Comparison of ENCODE assay signal across 13 mouse cellular contexts in the genomic region with DNA sequence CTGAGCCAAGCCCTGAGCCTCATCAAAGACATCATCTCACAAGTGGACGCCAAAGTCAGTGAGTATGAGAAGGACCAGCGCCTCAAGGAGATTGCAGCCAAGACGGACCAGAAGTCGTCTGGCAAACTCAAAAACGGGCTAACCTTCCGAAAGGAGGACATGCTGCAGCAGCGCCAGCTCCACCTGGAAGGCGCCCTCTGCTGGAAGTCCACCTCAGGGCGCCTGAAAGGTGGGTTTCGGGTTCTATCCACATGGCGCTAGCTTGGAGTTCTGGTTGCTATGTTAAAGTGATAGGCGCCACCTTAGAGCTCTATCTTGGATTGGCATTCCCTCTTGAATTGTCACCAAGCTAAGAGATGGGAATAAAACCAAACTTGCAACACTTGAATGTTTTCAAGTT. TPM values are rescaled to one million over a fixed set of nuclear protein-coding genes. Genes with fewer than 3 reads are reported as not detected.
A peak's percentile ranks its signal among the peaks of the same experiment; 100 is the strongest.
DNase-seq lines count a peak whose midpoint lies in the region; ATAC-seq and TF ChIP-seq lines count a peak whose summit lies in the region.
"Had no signal": no experiment of that assay in that cellular context is flagged by ENCODE, and none has a peak within 500 bp of the region (broad histone marks: within the 10 kb centered on the region; RNA-seq: fewer than 3 reads in every experiment).

No protein-coding gene starts in this region.

- TF ChIP-seq POLR2A in cerebellum, adult 2 months (IDR thresholded peaks at IDR 0.05; ENCODE audit: borderline replicate concordance, insufficient read depth, low read length) = no peak

- H3K4me3 ChIP-seq in cerebellum, adult 2 months (replicated peaks; ENCODE audit: insufficient read depth, low read depth, low read length) = no peak overlapping the region
- H3K4me3 ChIP-seq in liver, embryonic 11.5 days (ENCODE audit: low read depth, low read length) = no peak overlapping the region
- no peak overlapping the region for H3K4me3 ChIP-seq in E14TG2a.4 (replicated peaks; ENCODE audit: low read length)
- H3K4me3 ChIP-seq in forebrain, embryonic 10.5 days = no peak overlapping the region
- H3K4me3 ChIP-seq: heart, embryonic 10.5 days; kidney, embryonic 15.5 days; lung, embryonic 15.5 days; neural tube, embryonic 13.5 days had no signal

- H3K4me2 ChIP-seq in liver, embryonic 11.5 days = no peak overlapping the region
- H3K4me2 ChIP-seq: kidney, embryonic 15.5 days; lung, embryonic 15.5 days; neural tube, embryonic 13.5 days had no signal

- no peak for ATAC-seq in liver, embryonic 11.5 days (replicated peaks; ENCODE audit: low FRiP score)

- no peaks in the 10 kb centered on the region for H3K27me3 ChIP-seq in cerebellum, adult 2 months (ENCODE audit: control insufficient read depth, insufficient read depth, low read length)
- H3K27me3 ChIP-seq in liver, embryonic 11.5 days (replicated peaks; ENCODE audit: control insufficient read depth, insufficient read depth, low read length) = no peaks in the 10 kb centered on the region
- H3K27me3 ChIP-seq in E14TG2a.4 (ENCODE audit: insufficient read depth, low read length) = no peaks in the 10 kb centered on the region
- no peaks in the 10 kb centered on the region for H3K27me3 ChIP-seq in forebrain, embryonic 10.5 days (ENCODE audit: poor library complexity, severe bottlenecking)
- H3K27me3 ChIP-seq: kidney, embryonic 15.5 days; lung, embryonic 15.5 days; neural tube, embryonic 13.5 days had no signal

- H3K27ac ChIP-seq in cerebellum, adult 2 months (ENCODE audit: insufficient read depth, low read length) = no peak overlapping the region
- no peak overlapping the region for H3K27ac ChIP-seq in liver, embryonic 11.5 days (ENCODE audit: low read depth, low read length)
- H3K27ac ChIP-seq in forebrain, embryonic 10.5 days = no peak overlapping the region
- H3K27ac ChIP-seq: heart, embryonic 10.5 days; kidney, embryonic 15.5 days; lung, embryonic 15.5 days; neural tube, embryonic 13.5 days had no signal

- DNase-seq in cerebellum, adult 2 months = no peak
- DNase-seq in cerebellum, adult 9-11 months = no peak
- peak; percentile 28 for DNase-seq in liver
- no peak for DNase-seq in liver, embryonic 11.5 days (ENCODE audit: low spot score)
- DNase-seq in induced T-regulatory cell, adult 2 months (ENCODE audit: low read depth) = peak; percentile 36
- no peak for DNase-seq in urinary bladder, postnatal 4 days (ENCODE audit: low spot score in 2 of 2)
- DNase-seq in forebrain, embryonic 10.5 days (ENCODE audit: extremely low spot score, low spot score) = no peak

- H3K9ac ChIP-seq in liver, embryonic 11.5 days (ENCODE audit: low read depth, low read length) = no peak overlapping the region
- H3K9ac ChIP-seq: kidney, embryonic 15.5 days; lung, embryonic 15.5 days; neural tube, embryonic 13.5 days had no signal

- peak; percentile 17; the same call in 1 of the 2 replicates for TF ChIP-seq CTCF in cerebellum, adult 2 months (IDR thresholded peaks at IDR 0.05; ENCODE audit: borderline replicate concordance, insufficient read depth, low read depth, low read length)
- peak; percentile 55 for TF ChIP-seq CTCF in E14TG2a.4 (conservative IDR thresholded peaks at IDR 0.05; ENCODE audit: low read length)

- H3K4me1 ChIP-seq in cerebellum, adult 2 months (ENCODE audit: control insufficient read depth, insufficient read depth, low read length) = no peaks in the 10 kb centered on the region
- no peaks in the 10 kb centered on the region for H3K4me1 ChIP-seq in liver, embryonic 11.5 days (replicated peaks; ENCODE audit: control insufficient read depth, insufficient read depth, low read length)
- peaks cover 21% of the 10 kb centered on the region for H3K4me1 ChIP-seq in E14TG2a.4 (replicated peaks; ENCODE audit: low read depth, low read length)
- no peaks in the 10 kb centered on the region for H3K4me1 ChIP-seq in forebrain, embryonic 10.5 days
- H3K4me1 ChIP-seq: heart, embryonic 10.5 days; kidney, embryonic 15.5 days; lung, embryonic 15.5 days; neural tube, embryonic 13.5 days had no signal

- peaks cover 23% of the 10 kb centered on the region for H3K36me3 ChIP-seq in liver, embryonic 11.5 days (ENCODE audit: control insufficient read depth, insufficient read depth, low read length)
- H3K36me3 ChIP-seq in E14TG2a.4 (ENCODE audit: insufficient read depth, low read length) = peaks cover 97% of the 10 kb centered on the region
- H3K36me3 ChIP-seq in forebrain, embryonic 10.5 days (replicated peaks) = peaks cover 90% of the 10 kb centered on the region

- WGBS in cerebellum, adult 2 months = 70% methylated on average over 12 of the region's 12 CpGs
- WGBS in liver, embryonic 11.5 days = 84% methylated on average over 12 of the region's 12 CpGs
- WGBS in forebrain, embryonic 10.5 days = 75% methylated on average over 12 of the region's 12 CpGs

- no peaks in the 10 kb centered on the region for H3K9me3 ChIP-seq in liver, embryonic 11.5 days (ENCODE audit: control insufficient read depth, low read length)
- no peaks in the 10 kb centered on the region for H3K9me3 ChIP-seq in E14TG2a.4 (ENCODE audit: low read length)
- H3K9me3 ChIP-seq in forebrain, embryonic 10.5 days = no peaks in the 10 kb centered on the region
- H3K9me3 ChIP-seq: heart, embryonic 10.5 days; kidney, embryonic 15.5 days; lung, embryonic 15.5 days; neural tube, embryonic 13.5 days had no signal

RNA-seq across cellular contexts. Expression of a gene that starts 28.0 kb away (rescaled TPM):
- 1.2 and 1.5 TPM in 2 replicates for polyA plus RNA-seq in cerebellum, adult 2 months (2012; rRNA removed)
- polyA plus RNA-seq in liver, embryonic 11.5 days (2014; fragmentation: Nextera tagmentation; extraction: Ambion mirVana) = 3.4 and 4.3 TPM in 2 replicates
- polyA plus RNA-seq in forebrain, embryonic 10.5 days (2016; fragmentation: Nextera tagmentation; extraction: Ambion mirVana) = 4.5 and 5.8 TPM in 2 replicates

RNA-seq across cellular contexts. Expression of a gene that starts 31.2 kb away (rescaled TPM):
- polyA plus RNA-seq in cerebellum, adult 2 months (2012; rRNA removed) = 0.08 and 0.26 TPM in 2 replicates
- polyA plus RNA-seq in liver, embryonic 11.5 days (2014; fragmentation: Nextera tagmentation; extraction: Ambion mirVana) = not detected in 2 replicates
- polyA plus RNA-seq in forebrain, embryonic 10.5 days (2016; fragmentation: Nextera tagmentation; extraction: Ambion mirVana) = not detected in 2 replicates
- polyA plus RNA-seq: C2C12; heart, embryonic 10.5 days; kidney, embryonic 15.5 days; lung, embryonic 15.5 days had no signal

RNA-seq across cellular contexts. Expression of a gene that starts 46.7 kb away (rescaled TPM):
- 31.2 and 34.0 TPM in 2 replicates for polyA plus RNA-seq in cerebellum, adult 2 months (2012; rRNA removed)
- 5.2 and 6.4 TPM in 2 replicates for polyA plus RNA-seq in liver, embryonic 11.5 days (2014; fragmentation: Nextera tagmentation; extraction: Ambion mirVana)
- polyA plus RNA-seq in forebrain, embryonic 10.5 days (2016; fragmentation: Nextera tagmentation; extraction: Ambion mirVana) = 9.7 and 11.4 TPM in 2 replicates

RNA-seq across cellular contexts. Expression of a gene that starts 53.4 kb away (rescaled TPM):
- polyA plus RNA-seq in cerebellum, adult 2 months (2012; rRNA removed) = 47.2 and 49.6 TPM in 2 replicates
- 8.7 and 8.9 TPM in 2 replicates for polyA plus RNA-seq in liver, embryonic 11.5 days (2014; fragmentation: Nextera tagmentation; extraction: Ambion mirVana)
- polyA plus RNA-seq in forebrain, embryonic 10.5 days (2016; fragmentation: Nextera tagmentation; extraction: Ambion mirVana) = 61.6 and 64.8 TPM in 2 replicates

Comparison
In these comparisons a context has a peak if more than half of its experiments do, and no peak if none do; other contexts are left out.
1. DNase-seq: peak in liver (single experiment) and induced T-regulatory cell, adult 2 months (single experiment); none in cerebellum, adult 2 months (0 of 2), cerebellum, adult 9-11 months (single experiment), liver, embryonic 11.5 days (single experiment), urinary bladder, postnatal 4 days (0 of 2) and forebrain, embryonic 10.5 days (single experiment).